Mouse (Mus musculus) embryo, embryonic 11 days (tissue): Measurements from ENCODE around the gene Sars2.
A peak's percentile ranks its signal among the peaks of the same experiment; 100 is the strongest.
"Not testable (repeated sequence)": the region's sequence is repeated elsewhere in the genome, so short reads cannot be mapped to it uniquely, and the experiment has no call there.

Source experiments
- DNase-seq: peaks from one replicate; pipeline ENCODE4 v3.0.0-alpha.2; 2015

Sars2 gene

GRCm38 (mm10) chr7:28741709-28742438 is at the start of gene Sars2, which contains the start of gene Mrps12:
TSS of gene Sars2 (plus strand) at chr7:28741992.
TSS of gene Mrps12 (minus strand) at chr7:28741820.
- DNase-seq: peak; percentile 98

GRCm38 (mm10) chr7:28692545-28693320 is 49.1 kb upstream of the Sars2 start, which contains the start of gene Fbxo27:
TSS of gene Fbxo27 (plus strand) at chr7:28692849.
- peak; percentile 50 for DNase-seq

- peak; percentile 87 for DNase-seq
These were observed 48.3 kb upstream of the Sars2 start for GRCm38 (mm10) chr7:28693321-28693966.

- peak; percentile 72 for DNase-seq
These were observed 47.4 kb upstream of the Sars2 start for GRCm38 (mm10) chr7:28694423-28694822.

- no peak for DNase-seq
These were observed 46.8 kb upstream of the Sars2 start for GRCm38 (mm10) chr7:28694966-28695511.

- DNase-seq: no peak
These were observed 44.5 kb upstream of the Sars2 start for GRCm38 (mm10) chr7:28697277-28697676.

- DNase-seq: no peak
These were observed 41.5 kb upstream of the Sars2 start for GRCm38 (mm10) chr7:28700269-28700668.

GRCm38 (mm10) chr7:28701306-28701705 is 40.5 kb upstream of the Sars2 start:
- DNase-seq: not testable (repeated sequence)

GRCm38 (mm10) chr7:28702601-28703143 is 39.1 kb upstream of the Sars2 start:
- DNase-seq: no peak

- DNase-seq: no peak
These were observed 32.3 kb upstream of the Sars2 start for GRCm38 (mm10) chr7:28709454-28709853.

GRCm38 (mm10) chr7:28710962-28711361 is 30.8 kb upstream of the Sars2 start:
- DNase-seq: no peak

GRCm38 (mm10) chr7:28714667-28715066 is 27.1 kb upstream of the Sars2 start:
- no peak for DNase-seq

- DNase-seq: no peak
These were observed 26.2 kb upstream of the Sars2 start for GRCm38 (mm10) chr7:28715598-28715997.

GRCm38 (mm10) chr7:28716590-28717281 is 25.1 kb upstream of the Sars2 start, which contains the start of gene Fbxo17:
TSS of gene Fbxo17 (plus strand) at chr7:28716804.
- peak; percentile 82 for DNase-seq

GRCm38 (mm10) chr7:28717726-28718125 is 24.1 kb upstream of the Sars2 start:
- DNase-seq: no peak

GRCm38 (mm10) chr7:28719159-28719558 is 22.6 kb upstream of the Sars2 start:
- no peak for DNase-seq

GRCm38 (mm10) chr7:28719650-28720049 is 22.1 kb upstream of the Sars2 start:
- DNase-seq: no peak

GRCm38 (mm10) chr7:28720753-28721537 is 20.8 kb upstream of the Sars2 start:
- DNase-seq: peak; percentile 41

GRCm38 (mm10) chr7:28722079-28722478 is 19.7 kb upstream of the Sars2 start:
- DNase-seq: no peak

- DNase-seq: no peak
These were observed 17.2 kb upstream of the Sars2 start for GRCm38 (mm10) chr7:28724613-28725012.

- peak; percentile 88 for DNase-seq
These were observed 15.2 kb upstream of the Sars2 start for GRCm38 (mm10) chr7:28726600-28726999.
